Mouse (Mus musculus): Measurements from ENCODE around the gene F5. TPM values are rescaled to one million over a fixed set of nuclear protein-coding genes. Genes with fewer than 3 reads are reported as not detected.

The F5 gene
- total and polyA plus RNA-seq, 3 experiments = under 0.01 to 0.19 TPM; not detected in 1

DNA sequence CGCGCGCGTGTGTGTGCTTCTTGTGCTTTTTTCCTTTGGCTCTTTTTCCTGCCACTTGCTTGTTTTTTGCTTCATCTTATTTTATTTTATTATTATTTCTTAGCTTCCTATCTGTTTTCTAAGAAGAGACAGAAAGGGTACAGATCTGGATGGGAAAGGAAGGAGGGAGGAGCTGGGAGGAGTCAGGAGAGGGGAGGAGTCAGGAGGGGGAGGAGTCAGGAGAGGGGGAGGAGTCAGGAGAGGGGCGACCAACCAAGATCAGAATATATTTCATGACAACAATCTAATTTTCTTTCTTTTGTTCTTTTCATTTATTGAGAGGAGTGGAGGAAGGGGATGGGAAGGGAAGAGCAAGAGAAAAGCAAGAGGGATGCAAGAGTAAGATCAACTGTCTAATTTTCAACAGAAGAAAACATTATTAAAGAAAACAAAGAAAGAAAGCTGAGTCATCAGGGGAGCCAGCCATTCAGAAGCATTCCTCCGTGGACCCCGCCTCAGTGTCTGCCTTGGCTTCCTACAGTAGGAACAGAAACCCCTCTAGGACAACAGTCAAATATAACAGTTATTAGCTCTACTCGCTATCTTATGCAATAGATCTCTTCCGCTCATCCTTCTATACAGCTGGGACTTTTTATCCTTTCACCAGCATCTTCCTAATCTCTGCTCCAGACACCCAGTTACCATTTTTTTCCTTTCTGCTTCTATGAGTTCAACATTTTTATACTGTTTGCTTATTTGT lies 40.9 kb upstream of the F5 start:
- in situ Hi-C loops (cut with MboI; ENCODE audit: low pct_ligation_motif_present, low pct_unique_long_range_greater_than_20kb, low sequenced_read_pairs) (no loop called here), dilution Hi-C loops (cut with MboI; ENCODE audit: extremely low pct_ligation_motif_present, extremely low pct_unique_long_range_greater_than_20kb, low sequenced_read_pairs) (no loop called here)
- TF ChIP-seq MAFK (IDR thresholded peaks at IDR 0.05; ENCODE audit: insufficient replicate concordance, low read length) (no peak), CHD2 (IDR thresholded peaks at IDR 0.05; ENCODE audit: low read length) (no peak), POLR2AphosphoS2 (IDR thresholded peaks at IDR 0.05; ENCODE audit: low read depth, low read length) (no peak), TBP (conservative IDR thresholded peaks at IDR 0.05; ENCODE audit: low read depth, low read length) (no peak), SMC3 (IDR thresholded peaks at IDR 0.05; ENCODE audit: low read depth, low read length) (no peak), TCF12 (IDR thresholded peaks at IDR 0.05; ENCODE audit: low read depth, low read length) (no peak), POLR2A (IDR thresholded peaks at IDR 0.05; ENCODE audit: low read depth, low read length) (no peak), JUND (conservative IDR thresholded peaks at IDR 0.05; ENCODE audit: low read depth, low read length) (no peak), NRF1 (IDR thresholded peaks at IDR 0.05; ENCODE audit: low read depth, low read length) (no peak), EP300 (IDR thresholded peaks at IDR 0.05; ENCODE audit: low read length) (no peak), NELFE (IDR thresholded peaks at IDR 0.05; ENCODE audit: low read depth, low read length) (no peak), JUN (IDR thresholded peaks at IDR 0.05; ENCODE audit: insufficient read depth, low read depth, low read length) (no peak), RCOR1 (conservative IDR thresholded peaks at IDR 0.05; ENCODE audit: low read depth, low read length) (no peak), MAX (IDR thresholded peaks at IDR 0.05; ENCODE audit: low read length) (no peak), HCFC1 (IDR thresholded peaks at IDR 0.05; ENCODE audit: low read depth, low read length) (no peak), CTCF (conservative IDR thresholded peaks at IDR 0.05 in 1 of 2, IDR thresholded peaks at IDR 0.05 in 1 of 2; ENCODE audit: low read depth in 2 of 2, low read length in 2 of 2) (no peak), IRF4 (IDR thresholded peaks at IDR 0.05; ENCODE audit: low read depth, low read length) (no peak), ZKSCAN1 (IDR thresholded peaks at IDR 0.05; ENCODE audit: borderline replicate concordance, low read depth, low read length) (no peak), SIN3A (IDR thresholded peaks at IDR 0.05; ENCODE audit: low read length) (no peak)
- Histone ChIP-seq H3K27me3 (replicated peaks) (no peaks in the 10 kb centered on the region), H3K4me3 (replicated peaks in 1 of 3; ENCODE audit: low read depth in 2 of 3, low read length in 2 of 3, poor library complexity in 1 of 3) (no peak overlapping the region), H3K79me2 (replicated peaks; ENCODE audit: control insufficient read depth, extremely low read depth, insufficient read depth, poor library complexity, severe bottlenecking) (no peaks in the 10 kb centered on the region), H3K27ac (ENCODE audit: insufficient read depth, low read depth) (no peak overlapping the region), H3K36me3 (replicated peaks in 1 of 2; ENCODE audit: control insufficient read depth in 1 of 2, insufficient read depth in 1 of 2, low read length in 1 of 2) (no peaks in the 10 kb centered on the region), H3K4me1 (ENCODE audit: control insufficient read depth in 1 of 2, insufficient read depth in 2 of 2) (peaks cover 0 to 7% of the 10 kb centered on the region in 2 experiments; a peak in 2 of 4 replicates), H3K9me3 (replicated peaks; ENCODE audit: low read length) (no peaks in the 10 kb centered on the region), H3K9ac (ENCODE audit: insufficient read depth, low read depth) (no peak overlapping the region), H3K4me2 (ENCODE audit: insufficient read depth, low read depth, poor library complexity, severe bottlenecking) (no peak overlapping the region)
- no peak for DNase-seq (ENCODE audit: extremely low read depth)

DNA sequence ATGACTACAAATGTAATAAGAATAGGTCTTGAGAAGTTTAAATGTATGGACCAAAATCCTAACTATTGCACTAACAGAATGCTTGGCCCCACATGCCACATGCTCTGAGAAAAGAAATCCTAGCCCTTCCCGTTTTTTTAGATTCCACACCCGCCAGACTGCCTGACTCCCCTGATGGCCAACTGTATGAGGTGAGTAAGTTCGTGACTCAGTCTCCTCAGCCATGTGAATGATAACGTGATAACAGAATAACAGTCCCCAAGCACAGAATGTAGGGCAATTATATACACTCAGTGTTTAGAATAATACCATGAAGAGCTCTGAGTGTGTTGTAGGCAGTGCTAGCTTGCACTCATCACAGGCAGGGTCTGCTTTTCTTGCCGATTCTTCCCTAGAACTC lies 37.4 kb upstream of the F5 start:
- no peak overlapping the region for H3K27ac ChIP-seq (ENCODE audit: insufficient read depth, low read depth)
- peaks cover 0 to 7% of the 10 kb centered on the region in 2 experiments; a peak in 2 of 4 replicates for H3K4me1 ChIP-seq (ENCODE audit: control insufficient read depth in 1 of 2, insufficient read depth in 2 of 2)
- TF ChIP-seq ZKSCAN1 (IDR thresholded peaks at IDR 0.05; ENCODE audit: borderline replicate concordance, low read depth, low read length) = no peak
- no peak for TF ChIP-seq TCF12 (IDR thresholded peaks at IDR 0.05; ENCODE audit: low read depth, low read length)
- TF ChIP-seq ETS1 (conservative IDR thresholded peaks at IDR 0.05; ENCODE audit: low read depth, low read length) = no peak
- TF ChIP-seq IRF4 (IDR thresholded peaks at IDR 0.05; ENCODE audit: low read depth, low read length) = no peak
- no peak for TF ChIP-seq CTCF (conservative IDR thresholded peaks at IDR 0.05 in 1 of 2, IDR thresholded peaks at IDR 0.05 in 1 of 2; ENCODE audit: low read depth in 2 of 2, low read length in 2 of 2)
- no peak for TF ChIP-seq GABPA (IDR thresholded peaks at IDR 0.05; ENCODE audit: insufficient replicate concordance, low read depth, low read length)
- TF ChIP-seq BHLHE40 (IDR thresholded peaks at IDR 0.05; ENCODE audit: low read depth, low read length) = no peak
- no peak for TF ChIP-seq POLR2A (IDR thresholded peaks at IDR 0.05; ENCODE audit: low read depth, low read length)
- TF ChIP-seq MAZ (IDR thresholded peaks at IDR 0.05; ENCODE audit: low read depth, low read length) = no peak
- TF ChIP-seq TBP (conservative IDR thresholded peaks at IDR 0.05; ENCODE audit: low read depth, low read length) = no peak
- TF ChIP-seq MAX (IDR thresholded peaks at IDR 0.05; ENCODE audit: low read length) = no peak
- TF ChIP-seq EP300 (IDR thresholded peaks at IDR 0.05; ENCODE audit: low read length) = no peak
- no peak for TF ChIP-seq E2F4 (IDR thresholded peaks at IDR 0.05; ENCODE audit: insufficient replicate concordance, low read depth, low read length)
- no peak for TF ChIP-seq RCOR1 (conservative IDR thresholded peaks at IDR 0.05; ENCODE audit: low read depth, low read length)
- no peak for TF ChIP-seq SIN3A (IDR thresholded peaks at IDR 0.05; ENCODE audit: low read length)
- TF ChIP-seq RAD21 (IDR thresholded peaks at IDR 0.05; ENCODE audit: low read depth, low read length) = no peak
- TF ChIP-seq CHD2 (IDR thresholded peaks at IDR 0.05; ENCODE audit: low read length) = no peak
- TF ChIP-seq USF1 (IDR thresholded peaks at IDR 0.05; ENCODE audit: low read depth, low read length) = no peak
- no peak for TF ChIP-seq POLR2AphosphoS2 (IDR thresholded peaks at IDR 0.05; ENCODE audit: low read depth, low read length)
- no peak for TF ChIP-seq MYC (IDR thresholded peaks at IDR 0.05; ENCODE audit: low read depth, low read length)
- no peak overlapping the region for H3K9ac ChIP-seq (ENCODE audit: insufficient read depth, low read depth)
- in situ Hi-C loops (cut with MboI; ENCODE audit: low pct_ligation_motif_present, low pct_unique_long_range_greater_than_20kb, low sequenced_read_pairs) (no loop called here), dilution Hi-C loops (cut with MboI; ENCODE audit: extremely low pct_ligation_motif_present, extremely low pct_unique_long_range_greater_than_20kb, low sequenced_read_pairs) (no loop called here)
- DNase-seq (ENCODE audit: extremely low read depth) = no peak
- no peaks in the 10 kb centered on the region for H3K9me3 ChIP-seq (replicated peaks; ENCODE audit: low read length)
- H3K36me3 ChIP-seq (replicated peaks in 1 of 2; ENCODE audit: control insufficient read depth in 1 of 2, insufficient read depth in 1 of 2, low read length in 1 of 2) = no peaks in the 10 kb centered on the region
- H3K79me2 ChIP-seq (replicated peaks; ENCODE audit: control insufficient read depth, extremely low read depth, insufficient read depth, poor library complexity, severe bottlenecking) = no peaks in the 10 kb centered on the region
- no peaks in the 10 kb centered on the region for H3K27me3 ChIP-seq (replicated peaks)
- no peak overlapping the region for H3K4me3 ChIP-seq (replicated peaks in 1 of 3; ENCODE audit: low read depth in 2 of 3, low read length in 2 of 3, poor library complexity in 1 of 3)
- no peak overlapping the region for H3K4me2 ChIP-seq (ENCODE audit: insufficient read depth, low read depth, poor library complexity, severe bottlenecking)
